Mouse (Mus musculus) kidney, adult 2 months (tissue): ENCODE results near the gene Mlxip.

ENCODE experiments used
- CTCF ChIP-seq: fragments of 200-500 bp; conservative IDR thresholded peaks from 2 replicates; pipeline ENCODE4 v1.5.1; 2011; ENCODE audit warnings: low read depth, mild to moderate bottlenecking, control low read depth, low read length, moderate library complexity, mixed read lengths; ENCODE audit not compliant: insufficient read depth, insufficient read length
- POLR2A ChIP-seq: fragments of 200-500 bp; IDR thresholded peaks from one replicate; pipeline ENCODE4 v1.6.1; 2011; ENCODE audit warnings: low read depth, low read length, control low read depth

DNA sequence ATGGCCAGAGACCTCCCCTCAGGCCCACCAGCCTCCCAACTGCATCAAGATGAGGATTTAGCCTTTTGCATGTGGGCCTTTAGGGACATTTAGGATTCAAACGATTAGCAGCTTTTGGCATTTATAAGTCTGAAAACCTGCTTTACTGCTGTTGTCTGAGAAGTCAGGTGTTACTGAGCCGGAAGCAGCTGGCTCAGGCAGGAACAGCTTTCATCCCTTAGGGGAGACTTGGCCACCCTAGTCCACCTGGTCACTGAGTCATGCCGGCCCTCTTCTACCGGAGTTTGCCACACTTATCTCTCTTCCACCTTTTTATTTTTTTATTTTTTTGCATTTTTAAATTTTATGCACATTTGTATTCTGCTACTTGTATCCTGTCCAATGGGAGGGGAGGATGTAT lies 37.3 kb upstream of the Mlxip start:
- TF ChIP-seq CTCF (no peak), POLR2A (no peak)
